Mouse (Mus musculus) E14TG2a.4 (cell line): ENCODE data around the gene Zcwpw1.

Source experiments
- H3K27me3 ChIP-seq: 2 replicates; pipeline ENCODE4 v1.6.1; 2014; ENCODE audit warnings: low read length, control low read depth; ENCODE audit not compliant: insufficient read depth
- H3K36me3 ChIP-seq: 2 replicates; pipeline ENCODE4 v1.6.1; 2014; ENCODE audit warnings: low read length, control low read depth; ENCODE audit not compliant: insufficient read depth
- H3K4me1 ChIP-seq: replicated peaks from 2 replicates; pipeline ENCODE4 v1.6.1; 2014; ENCODE audit warnings: low read depth, low read length, control low read depth
- H3K4me3 ChIP-seq: replicated peaks from 2 replicates; pipeline ENCODE4 v1.5.1; 2014; ENCODE audit warnings: mild to moderate bottlenecking, low read length
- H3K9me3 ChIP-seq: 2 replicates; pipeline ENCODE4 v1.6.1; 2014; ENCODE audit warnings: low read length, control low read depth
- CTCF ChIP-seq: conservative IDR thresholded peaks from 2 replicates; pipeline ENCODE4 v1.5.1; 2014; ENCODE audit warnings: low read length
- NANOG ChIP-seq: IDR thresholded peaks from 2 replicates; pipeline ENCODE4 v1.6.1; 2014; ENCODE audit warnings: borderline replicate concordance, low read length, mixed read lengths
- POU5F1 ChIP-seq: IDR thresholded peaks from 2 replicates; pipeline ENCODE4 v1.6.1; 2014; ENCODE audit warnings: low read length, borderline replicate concordance

Zcwpw1 gene

GRCm38 (mm10) chr5:137751221-137751887 lies 36.2 kb upstream of the Zcwpw1 start:
- Histone ChIP-seq H3K4me3 (no peak overlapping the region; the same call in 1 of the 2 replicates), H3K36me3 (peaks cover 35% of the 10 kb centered on the region), H3K9me3 (no peaks in the 10 kb centered on the region), H3K4me1 (peaks cover 85% of the 10 kb centered on the region), H3K27me3 (peaks cover 3% of the 10 kb centered on the region; the same call in 1 of the 2 replicates)
- TF ChIP-seq POU5F1 (no peak), CTCF (no peak)

DNA sequence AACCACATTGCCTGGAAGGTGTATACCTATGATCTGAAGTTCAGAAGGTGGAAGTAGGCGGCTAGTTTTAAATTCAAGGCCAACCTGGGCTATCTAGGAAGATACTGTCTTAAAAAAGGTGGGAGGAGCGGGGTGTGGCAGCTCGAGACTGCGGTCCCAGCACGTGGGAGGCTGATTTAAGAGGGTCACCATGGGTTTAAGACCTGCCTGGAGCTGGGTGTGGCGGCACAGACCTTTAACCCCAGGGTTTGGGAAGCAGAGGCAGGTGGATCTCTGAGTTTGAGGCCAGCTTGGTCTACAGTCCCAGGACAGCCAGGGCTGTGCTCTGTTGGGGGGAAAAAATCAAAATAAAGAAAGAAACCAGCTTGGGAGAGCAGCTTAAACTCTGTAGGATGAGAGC lies 35.6 kb upstream of the Zcwpw1 start:
- no peak for TF ChIP-seq POU5F1
- no peak for TF ChIP-seq CTCF
- TF ChIP-seq NANOG, result no peak
- no peak overlapping the region for H3K4me3 ChIP-seq
- H3K27me3 ChIP-seq, result peaks cover 3% of the 10 kb centered on the region; the same call in 1 of the 2 replicates
- no peaks in the 10 kb centered on the region for H3K9me3 ChIP-seq
- H3K4me1 ChIP-seq, result peaks cover 83% of the 10 kb centered on the region
- peaks cover 41% of the 10 kb centered on the region for H3K36me3 ChIP-seq

GRCm38 (mm10) chr5:137753111-137753832 lies 34.3 kb upstream of the Zcwpw1 start:
- peaks cover 83% of the 10 kb centered on the region for H3K4me1 ChIP-seq
- H3K9me3 ChIP-seq, result no peaks in the 10 kb centered on the region
- peaks cover 47% of the 10 kb centered on the region for H3K36me3 ChIP-seq
- no peaks in the 10 kb centered on the region for H3K27me3 ChIP-seq
- no peak for TF ChIP-seq POU5F1
- TF ChIP-seq CTCF, result no peak
- no peak for TF ChIP-seq NANOG
- H3K4me3 ChIP-seq, result no peak overlapping the region

DNA sequence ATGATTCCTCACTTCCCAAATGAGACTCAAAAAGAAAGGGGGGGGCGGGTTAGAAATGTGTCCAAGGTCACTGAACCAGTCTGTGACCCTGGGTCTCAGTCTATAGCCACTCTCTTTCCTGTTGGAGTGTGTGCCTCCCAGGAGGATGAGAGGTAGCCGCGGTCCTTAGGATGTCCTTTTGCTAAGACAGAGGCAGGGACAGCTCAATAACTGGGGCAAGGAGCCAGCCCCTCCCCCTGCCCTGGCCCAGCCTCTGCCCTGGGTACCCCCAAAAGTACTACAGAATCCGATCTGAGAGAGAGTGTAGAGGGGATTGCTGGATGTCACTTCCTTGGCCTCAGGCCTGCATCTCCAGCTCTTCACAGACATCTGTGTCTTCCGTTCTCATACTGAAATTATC lies 32.2 kb upstream of the Zcwpw1 start:
- no peak overlapping the region for H3K4me3 ChIP-seq
- H3K27me3 ChIP-seq, result no peaks in the 10 kb centered on the region
- TF ChIP-seq POU5F1, result no peak
- no peak for TF ChIP-seq NANOG
- no peak for TF ChIP-seq CTCF
- peaks cover 58% of the 10 kb centered on the region for H3K36me3 ChIP-seq
- peaks cover 85% of the 10 kb centered on the region for H3K4me1 ChIP-seq
- H3K9me3 ChIP-seq, result no peaks in the 10 kb centered on the region

DNA sequence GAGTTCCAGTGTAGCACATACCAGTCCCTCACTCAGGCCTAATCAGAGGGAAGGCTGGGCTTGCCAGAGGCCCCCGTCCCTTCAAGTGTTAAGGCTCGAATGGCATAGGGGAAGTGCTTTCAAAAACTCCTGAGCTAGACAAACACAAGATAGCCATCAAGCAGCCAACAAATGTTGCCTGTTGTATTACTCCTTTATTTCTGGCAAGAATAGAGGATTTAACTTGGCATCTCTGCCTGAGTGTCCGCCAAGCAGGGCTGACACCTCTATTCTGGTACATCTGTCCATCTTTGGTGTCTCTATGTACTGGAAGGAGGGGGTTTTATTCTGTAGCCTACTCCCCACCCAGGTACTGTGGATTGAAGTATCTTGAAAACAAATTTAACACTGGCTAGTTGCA lies 31.5 kb upstream of the Zcwpw1 start:
- no peaks in the 10 kb centered on the region for H3K9me3 ChIP-seq
- peaks cover 57% of the 10 kb centered on the region for H3K36me3 ChIP-seq
- H3K4me3 ChIP-seq, result no peak overlapping the region
- no peak for TF ChIP-seq POU5F1
- TF ChIP-seq NANOG, result no peak
- TF ChIP-seq CTCF, result no peak
- H3K27me3 ChIP-seq, result no peaks in the 10 kb centered on the region
- H3K4me1 ChIP-seq, result peaks cover 80% of the 10 kb centered on the region

- no peaks in the 10 kb centered on the region for H3K9me3 ChIP-seq
- TF ChIP-seq CTCF, result peak; percentile 99
- no peak for TF ChIP-seq POU5F1
- TF ChIP-seq NANOG, result no peak
- peaks cover 70% of the 10 kb centered on the region for H3K4me1 ChIP-seq
- H3K27me3 ChIP-seq, result no peaks in the 10 kb centered on the region
- no peak overlapping the region for H3K4me3 ChIP-seq
- H3K36me3 ChIP-seq, result peaks cover 47% of the 10 kb centered on the region
Measured at GRCm38 (mm10) chr5:137756882-137757661, 30.5 kb upstream of the Zcwpw1 start.

DNA sequence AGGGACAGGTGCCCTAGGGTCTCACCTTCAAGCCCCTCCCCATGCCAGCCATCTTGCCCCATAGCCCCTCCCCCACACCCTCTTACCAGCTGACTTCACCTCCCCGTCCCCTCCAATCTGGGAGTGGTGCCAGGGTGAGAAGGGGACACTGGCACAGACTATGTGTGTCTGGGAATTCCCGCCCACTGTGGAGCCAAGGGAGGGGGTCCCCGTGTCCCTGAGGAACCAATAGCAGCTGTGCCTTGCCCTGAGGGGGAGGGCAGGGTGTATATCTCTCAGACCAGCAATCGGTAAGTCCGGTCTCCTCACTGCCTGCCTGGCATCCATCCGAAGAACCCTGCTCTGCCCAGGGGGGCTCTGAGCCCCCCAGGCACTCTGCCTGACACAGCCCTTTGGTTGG lies 29.7 kb upstream of the Zcwpw1 start:
- H3K4me3 ChIP-seq, result peak overlapping the region; percentile 23
- H3K27me3 ChIP-seq, result no peaks in the 10 kb centered on the region
- TF ChIP-seq CTCF (no peak), NANOG (no peak), POU5F1 (no peak)
- H3K36me3 ChIP-seq, result peaks cover 42% of the 10 kb centered on the region
- no peaks in the 10 kb centered on the region for H3K9me3 ChIP-seq
- peaks cover 62% of the 10 kb centered on the region for H3K4me1 ChIP-seq

DNA sequence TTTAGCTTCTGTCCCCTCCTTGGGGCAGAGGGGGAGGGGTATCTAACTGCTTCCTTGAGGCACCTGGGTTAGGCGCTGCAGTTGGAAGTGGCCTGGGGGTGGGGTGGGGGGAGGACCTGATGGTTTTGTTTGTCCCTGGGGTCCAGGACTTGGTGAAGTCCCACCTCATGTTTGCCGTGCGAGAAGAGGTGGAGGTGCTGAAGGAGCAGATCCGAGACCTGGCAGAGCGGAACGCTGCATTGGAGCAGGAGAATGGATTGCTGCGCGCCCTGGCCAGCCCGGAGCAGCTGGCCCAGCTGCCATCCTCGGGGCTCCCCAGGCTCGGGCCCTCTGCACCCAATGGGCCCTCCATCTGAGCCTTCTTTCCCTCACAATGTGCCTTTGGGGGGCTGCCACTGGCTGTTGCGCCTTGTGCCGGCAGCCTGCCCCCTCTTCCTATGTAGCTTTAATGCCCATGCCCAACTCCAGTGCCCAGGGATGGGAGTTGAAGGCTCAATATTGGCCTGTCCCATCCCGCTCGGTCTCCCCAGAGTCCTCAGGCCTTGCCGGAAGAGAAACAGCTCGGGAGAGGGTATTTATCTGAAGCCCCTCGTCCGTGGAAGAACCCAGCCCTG lies 28.6 kb upstream of the Zcwpw1 start:
- peaks cover 56% of the 10 kb centered on the region for H3K4me1 ChIP-seq
- H3K27me3 ChIP-seq, result no peaks in the 10 kb centered on the region
- peak overlapping the region; percentile 52 for H3K4me3 ChIP-seq
- H3K36me3 ChIP-seq, result peaks cover 39% of the 10 kb centered on the region
- no peaks in the 10 kb centered on the region for H3K9me3 ChIP-seq
- no peak for TF ChIP-seq NANOG
- TF ChIP-seq CTCF, result no peak
- no peak for TF ChIP-seq POU5F1
